Mouse (Mus musculus) kidney, adult 8-10 months (tissue): Measurements from ENCODE around the gene Slc35f2.

Experiments
- DNase-seq, 2 experiments: peaks; one replicate each; pipeline ENCODE4 v3.0.0; 2022

Slc35f2 gene

GRCm38 (mm10) chr9:53829081-53829865, 57.9 kb downstream of the Slc35f2 start:
- DNase-seq, result peak; percentile 19 to 51

- DNase-seq, result no peak
Observed at GRCm38 (mm10) chr9:53829866-53830209, 58.5 kb downstream of the Slc35f2 start.

DNA sequence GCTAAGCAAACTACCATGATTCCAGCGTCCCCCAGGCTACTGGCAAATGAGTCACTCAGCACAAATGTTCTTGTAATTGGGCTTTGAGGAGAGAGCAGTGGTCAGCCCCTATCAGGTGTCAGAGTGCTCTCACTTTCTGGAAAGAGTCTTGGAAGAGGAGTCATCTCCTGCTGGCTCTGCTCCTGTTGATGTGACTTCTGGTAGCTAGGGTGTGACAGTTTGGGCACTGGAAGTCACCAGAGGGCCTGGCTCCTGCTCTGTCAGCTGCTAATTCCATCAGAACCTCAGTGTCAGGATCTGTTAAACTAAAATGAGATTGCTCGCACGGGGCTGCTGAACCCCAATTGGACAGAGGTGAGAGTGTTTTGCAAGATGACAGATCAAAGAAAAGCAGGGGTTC, 63.7 kb downstream of the Slc35f2 start:
- no peak for DNase-seq

DNA sequence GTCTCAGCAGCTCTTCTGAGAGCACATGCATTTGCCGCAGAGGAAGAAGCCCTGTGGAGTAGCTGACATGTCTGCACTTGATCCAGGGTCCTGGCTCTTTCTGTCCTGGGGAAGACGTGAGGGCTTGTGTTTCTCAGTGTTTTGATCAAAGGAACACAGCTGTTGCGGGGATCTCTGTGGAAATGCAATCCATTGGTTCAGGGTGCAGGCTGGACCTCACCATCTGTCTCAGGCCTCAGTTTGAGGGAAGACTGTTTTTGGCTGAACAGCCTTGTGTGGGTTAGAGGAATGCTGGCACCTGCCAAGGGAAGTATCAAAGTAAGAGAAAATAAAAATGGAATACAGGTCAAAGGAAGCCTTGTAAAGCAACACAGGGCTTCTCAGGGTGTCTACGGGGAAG, 64.6 kb downstream of the Slc35f2 start:
- DNase-seq, result no peak

DNA sequence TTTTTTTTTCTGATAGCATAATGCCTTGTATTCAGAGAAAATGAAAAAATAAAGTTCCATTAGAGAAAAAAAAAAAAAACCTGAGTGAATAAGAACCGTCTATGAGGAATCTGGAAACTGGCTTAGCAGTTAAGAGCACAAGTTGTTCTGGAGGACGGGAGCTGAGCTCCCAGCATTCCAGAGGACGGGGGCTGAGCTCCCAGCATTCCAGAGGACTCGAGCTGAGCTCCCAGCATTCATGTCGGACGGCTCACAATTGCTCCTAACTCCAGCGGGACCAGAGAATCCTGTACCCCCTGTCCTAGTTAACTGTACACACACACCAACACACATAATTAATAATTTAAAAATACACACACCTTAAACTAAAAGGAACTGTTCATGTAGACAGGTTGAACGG, 67.5 kb downstream of the Slc35f2 start:
- no peak for DNase-seq

- DNase-seq, result no peak
Observed at GRCm38 (mm10) chr9:53848548-53848947, 77.2 kb downstream of the Slc35f2 start.

DNA sequence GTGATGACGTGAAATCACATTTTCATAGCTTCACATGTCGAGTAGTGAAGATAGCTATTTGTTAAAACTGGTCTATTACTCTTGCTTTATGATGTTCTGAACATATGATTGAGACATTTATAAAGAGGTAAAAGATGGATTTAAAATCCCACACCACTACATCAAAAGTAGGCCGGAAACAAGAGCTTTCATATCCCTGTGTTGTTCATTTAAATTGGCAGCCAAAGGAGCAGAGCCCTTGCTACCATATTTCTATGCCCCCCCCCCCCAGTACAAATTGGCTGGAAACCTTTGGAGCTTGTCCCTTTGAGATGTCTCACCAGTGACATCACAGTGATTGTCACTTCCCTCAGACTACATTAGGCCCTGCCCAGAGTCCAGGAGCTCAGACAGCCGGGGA, 78.5 kb downstream of the Slc35f2 start, which contains the start of gene Sln:
Sln (plus strand) TSS at position 301 of the 400 bp plus-strand sequence.
- no peak for DNase-seq

DNA sequence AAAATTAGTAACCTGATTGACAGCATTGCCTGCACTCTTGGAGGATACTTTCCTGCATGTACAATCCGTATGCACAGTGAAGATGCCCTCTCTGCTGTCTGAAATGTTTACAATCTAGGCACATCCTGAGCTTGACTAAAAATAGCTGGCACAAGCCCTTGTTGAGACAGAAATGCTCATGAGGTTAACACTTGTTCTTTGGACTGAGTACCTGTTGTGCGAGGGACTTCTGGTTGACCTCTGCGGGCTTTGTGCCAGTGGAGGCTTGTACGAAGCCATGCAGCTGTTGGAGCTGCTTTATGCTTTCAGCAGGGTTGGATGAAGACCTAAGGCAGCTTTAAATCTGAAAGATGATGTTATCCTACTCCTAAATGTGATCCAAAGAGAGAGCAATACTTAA, 80.8 kb downstream of the Slc35f2 start:
- DNase-seq, result peak; percentile 40 to 52

DNA sequence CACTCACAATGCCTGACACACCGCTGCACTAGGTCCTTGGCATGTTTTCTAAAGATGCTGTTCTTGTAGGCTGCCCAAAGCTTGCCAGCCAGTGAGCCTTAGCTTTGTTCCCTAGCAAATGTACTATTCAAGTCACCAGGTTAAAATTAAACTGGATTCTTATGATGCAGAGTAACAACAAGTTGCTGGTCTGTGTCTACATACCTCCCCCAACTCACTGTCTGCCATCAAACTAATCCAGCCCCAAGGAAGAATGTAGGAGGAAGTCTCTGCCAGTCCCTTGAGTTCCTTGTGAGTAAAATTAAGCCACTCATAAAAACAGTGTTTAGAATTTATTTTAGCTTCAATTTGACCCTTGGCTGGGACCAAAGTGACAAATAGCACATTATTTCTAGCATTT, 82.3 kb downstream of the Slc35f2 start:
- no peak for DNase-seq

DNA sequence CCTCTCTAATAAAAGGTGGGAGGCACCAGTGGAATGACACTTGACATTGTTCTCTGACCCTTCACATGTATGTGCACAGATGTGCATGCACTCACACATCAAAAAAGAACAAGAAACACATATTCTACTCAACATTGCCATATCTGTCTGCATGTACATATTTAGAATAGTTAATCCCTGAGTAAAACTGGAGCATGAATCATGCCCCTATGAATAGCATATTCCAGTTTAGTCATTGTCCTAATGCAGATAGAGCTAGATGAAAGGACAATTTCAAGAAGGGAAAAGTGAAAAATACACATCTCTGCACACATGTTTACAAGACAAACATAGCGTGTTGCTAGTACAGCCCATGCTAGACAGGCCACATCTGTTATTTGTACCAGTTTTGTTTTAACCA, 83.2 kb downstream of the Slc35f2 start:
- no peak for DNase-seq

DNA sequence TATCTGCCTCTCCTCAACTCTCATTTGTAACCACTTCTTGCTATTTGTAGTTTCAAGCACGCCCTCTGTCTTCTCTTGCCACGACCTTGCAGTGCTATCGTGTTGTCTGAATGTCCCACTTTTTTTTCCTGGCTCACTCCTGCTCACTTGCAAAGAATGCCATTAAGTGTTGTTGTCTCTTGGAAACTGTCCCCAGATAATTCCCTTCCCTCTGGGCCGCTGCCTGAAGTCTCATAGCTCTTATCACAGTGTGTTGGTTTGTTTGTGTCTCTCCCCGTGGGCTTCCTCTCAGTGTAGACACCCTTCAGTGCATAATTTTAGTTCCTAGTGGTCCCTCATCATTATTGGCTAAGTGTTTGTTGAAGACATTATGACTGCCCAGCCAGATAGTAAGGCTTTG, 86.5 kb downstream of the Slc35f2 start:
- DNase-seq, result no peak
